Mouse (Mus musculus): Measurements from ENCODE around the gene Cdt1. TPM values are rescaled to one million over a fixed set of nuclear protein-coding genes. Genes with fewer than 3 reads are reported as not detected.

The Cdt1 gene
- polyA plus RNA-seq, 2 experiments, result 34.0 to 79.0 TPM

DNA sequence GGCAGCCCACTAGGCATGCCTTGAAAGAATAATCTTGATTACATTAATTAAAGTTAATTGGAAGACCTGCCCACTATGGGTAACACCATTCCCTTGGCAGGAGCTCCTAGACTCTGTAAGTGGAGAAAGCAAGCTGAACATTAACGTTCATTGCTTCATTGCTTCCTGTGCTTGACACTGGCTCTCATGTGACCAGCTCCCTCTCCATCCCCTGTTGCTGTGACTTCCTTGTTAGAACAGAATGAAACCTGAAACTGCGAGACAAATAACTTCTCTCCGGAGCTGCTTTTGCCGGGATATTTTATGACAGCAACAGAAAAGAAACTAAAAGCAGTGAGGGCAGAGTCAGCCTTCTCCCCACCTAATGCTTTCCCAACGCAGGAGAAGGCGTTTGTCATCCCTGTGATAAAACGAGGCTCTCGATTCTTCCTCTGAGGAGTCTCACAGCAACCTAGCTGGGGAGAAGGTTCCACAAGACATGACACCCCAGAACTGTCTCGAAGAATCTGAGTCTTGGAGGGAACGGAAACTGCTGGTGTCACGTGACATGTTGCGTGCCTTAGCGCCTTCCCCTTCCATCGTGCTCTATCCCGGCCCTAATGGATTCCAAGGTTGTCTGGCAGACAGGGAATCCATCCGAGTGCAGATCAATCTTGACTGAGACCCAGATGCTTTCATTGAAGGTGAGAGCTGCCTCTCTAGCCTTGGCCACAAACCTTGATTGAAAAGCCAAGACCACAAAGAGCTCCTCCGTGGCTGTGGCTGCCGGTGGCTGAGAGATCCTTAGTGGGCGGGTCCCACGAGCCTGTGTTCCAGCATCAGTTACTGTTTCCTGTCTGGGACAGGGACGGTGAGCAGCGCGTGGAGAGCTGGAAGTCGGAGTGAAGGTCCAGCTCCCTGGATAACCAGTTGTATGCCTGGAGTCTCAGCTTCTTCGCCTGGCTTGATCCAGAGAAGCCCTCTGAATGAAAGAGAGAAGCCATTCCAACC is 3.2 kb upstream of the Cdt1 start:
- DNase-seq (ENCODE audit: low spot score), result no peak
- WGBS, result 72% methylated on average over 25 of the region's 25 CpGs
- no peak for TF ChIP-seq POLR2A (IDR thresholded peaks at IDR 0.05; ENCODE audit: borderline replicate concordance, extremely low read depth, insufficient read depth, insufficient read length)
- no peaks in the 10 kb centered on the region for H3K27me3 ChIP-seq (ENCODE audit: control insufficient read depth, insufficient read depth, low read length)
- H3K9ac ChIP-seq (ENCODE audit: low read depth, low read length, severe bottlenecking), result no peak overlapping the region
- no peak overlapping the region for H3K27ac ChIP-seq (replicated peaks; ENCODE audit: low read depth, low read length)
- H3K4me2 ChIP-seq (replicated peaks; ENCODE audit: low read depth, low read length, severe bottlenecking), result no peak overlapping the region
- H3K36me3 ChIP-seq (ENCODE audit: control insufficient read depth, insufficient read depth, low read length), result peaks cover 8% of the 10 kb centered on the region
- ATAC-seq (ENCODE audit: low FRiP score, low read depth), result no peak
- no peak overlapping the region for H3K4me3 ChIP-seq (replicated peaks; ENCODE audit: low read length)
- peaks cover 19% of the 10 kb centered on the region for H3K4me1 ChIP-seq (ENCODE audit: control insufficient read depth, insufficient read depth, low read length)
- H3K9me3 ChIP-seq (ENCODE audit: control insufficient read depth, low read length), result no peaks in the 10 kb centered on the region

DNA sequence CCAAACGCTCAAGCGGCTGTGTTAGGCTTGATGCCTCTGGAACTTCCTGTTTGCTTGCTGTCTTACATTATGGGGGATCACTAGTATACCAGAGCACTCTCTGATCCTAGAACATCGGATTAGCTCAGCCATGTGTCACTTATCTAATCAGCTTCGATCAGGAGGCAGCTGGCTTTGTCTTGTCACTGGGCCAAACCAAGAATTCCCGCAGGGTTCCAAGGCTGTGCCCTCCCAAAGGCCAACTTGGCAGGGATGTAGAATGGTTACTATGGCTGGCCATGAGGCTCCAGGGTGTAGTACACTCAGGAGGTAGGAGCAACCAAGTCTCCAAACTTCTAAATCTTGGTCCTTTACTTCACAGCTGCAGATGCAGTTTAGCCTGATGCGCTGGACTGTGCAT is 1.0 kb upstream of the Cdt1 start:
- no peak for TF ChIP-seq POLR2A (IDR thresholded peaks at IDR 0.05; ENCODE audit: borderline replicate concordance, extremely low read depth, insufficient read depth, insufficient read length)
- ATAC-seq (ENCODE audit: low FRiP score, low read depth), result no peak
- H3K36me3 ChIP-seq (ENCODE audit: control insufficient read depth, insufficient read depth, low read length), result peaks cover 29% of the 10 kb centered on the region

DNA sequence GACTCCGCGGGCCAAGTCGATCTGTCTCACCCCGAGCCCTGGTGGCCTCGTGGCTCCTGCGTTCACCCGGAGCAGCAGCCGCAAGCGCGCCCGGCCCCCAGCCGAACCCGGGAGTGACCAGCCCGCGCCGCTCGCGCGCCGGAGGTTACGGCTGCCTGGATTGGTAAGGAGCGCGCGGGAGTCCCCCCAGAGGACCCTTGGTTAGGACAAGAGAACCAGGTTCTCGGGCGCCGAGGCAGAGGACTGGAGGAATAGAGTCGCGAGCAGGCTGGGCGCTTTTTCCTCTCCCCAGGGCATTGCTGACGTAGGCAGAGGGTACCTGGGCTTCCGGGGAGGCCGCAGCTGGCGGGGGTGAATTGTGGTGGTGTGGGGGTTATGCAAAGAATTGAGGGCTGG is 292 bp downstream of the Cdt1 start:
- H3K27ac ChIP-seq (replicated peaks; ENCODE audit: low read depth, low read length), result peak overlapping the region; percentile 85
- H3K4me1 ChIP-seq (ENCODE audit: control insufficient read depth, insufficient read depth, low read length), result peaks cover 19% of the 10 kb centered on the region
- no peak for DNase-seq (ENCODE audit: low spot score)
- peak overlapping the region; percentile 84 for H3K4me2 ChIP-seq (replicated peaks; ENCODE audit: low read depth, low read length, severe bottlenecking)
- no peaks in the 10 kb centered on the region for H3K27me3 ChIP-seq (ENCODE audit: control insufficient read depth, insufficient read depth, low read length)
- no peak for TF ChIP-seq POLR2A (IDR thresholded peaks at IDR 0.05; ENCODE audit: borderline replicate concordance, extremely low read depth, insufficient read depth, insufficient read length)
- no peaks in the 10 kb centered on the region for H3K9me3 ChIP-seq (ENCODE audit: control insufficient read depth, low read length)
- peak overlapping the region; percentile 93 for H3K4me3 ChIP-seq (replicated peaks; ENCODE audit: low read length)
- ATAC-seq (ENCODE audit: low FRiP score, low read depth), result peak; percentile 13
- 0% methylated on average over 34 of the region's 34 CpGs for WGBS
- H3K9ac ChIP-seq (ENCODE audit: low read depth, low read length, severe bottlenecking), result peak overlapping the region; percentile 94
- H3K36me3 ChIP-seq (ENCODE audit: control insufficient read depth, insufficient read depth, low read length), result peaks cover 42% of the 10 kb centered on the region

More for the DNA sequence above, 1.0 kb upstream of the Cdt1 start:
- H3K27me3 ChIP-seq (ENCODE audit: control insufficient read depth, insufficient read depth, low read length), result no peaks in the 10 kb centered on the region
- 56% methylated on average over 6 of the region's 6 CpGs for WGBS
- peak overlapping the region; percentile 84 for H3K4me2 ChIP-seq (replicated peaks; ENCODE audit: low read depth, low read length, severe bottlenecking)
- H3K9ac ChIP-seq (ENCODE audit: low read depth, low read length, severe bottlenecking), result peak overlapping the region; percentile 94
- DNase-seq (ENCODE audit: low spot score), result no peak
- no peaks in the 10 kb centered on the region for H3K9me3 ChIP-seq (ENCODE audit: control insufficient read depth, low read length)
- H3K4me3 ChIP-seq (replicated peaks; ENCODE audit: low read length), result peak overlapping the region; percentile 93
- peak overlapping the region; percentile 85 for H3K27ac ChIP-seq (replicated peaks; ENCODE audit: low read depth, low read length)
- peaks cover 19% of the 10 kb centered on the region for H3K4me1 ChIP-seq (ENCODE audit: control insufficient read depth, insufficient read depth, low read length)

DNA sequence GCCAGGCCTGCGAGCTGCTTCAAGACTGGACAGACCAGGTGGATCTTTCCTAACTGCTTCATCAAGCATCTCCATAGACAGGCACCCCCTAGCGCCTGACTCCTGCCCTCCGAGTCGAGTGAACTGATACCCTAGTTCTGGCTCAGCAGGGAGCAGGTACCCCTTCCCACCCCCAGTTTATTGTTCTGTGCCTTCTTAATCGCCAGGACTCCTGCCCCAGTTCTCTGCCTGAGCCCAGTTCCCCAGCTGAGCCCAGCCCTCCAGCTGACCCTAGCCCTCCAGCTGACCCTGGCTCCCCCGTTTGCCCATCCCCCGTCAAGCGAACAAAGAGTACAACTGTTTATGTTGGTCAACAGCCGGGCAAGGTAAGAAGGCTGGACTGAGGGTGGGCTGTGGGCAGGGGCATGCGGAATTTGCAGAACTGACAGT is 1.1 kb downstream of the Cdt1 start:
- TF ChIP-seq POLR2A (IDR thresholded peaks at IDR 0.05; ENCODE audit: borderline replicate concordance, extremely low read depth, insufficient read depth, insufficient read length), result no peak
- H3K4me3 ChIP-seq (replicated peaks; ENCODE audit: low read length), result peak overlapping the region; percentile 93
- ATAC-seq (ENCODE audit: low FRiP score, low read depth) (no peak), DNase-seq (ENCODE audit: low spot score) (no peak)
- no peaks in the 10 kb centered on the region for H3K27me3 ChIP-seq (ENCODE audit: control insufficient read depth, insufficient read depth, low read length)
- H3K9ac ChIP-seq (ENCODE audit: low read depth, low read length, severe bottlenecking), result peak overlapping the region; percentile 94
- 0 out of 2 replicates have a peak overlapping the region, but pooled peaks have one; percentile 8 for H3K27ac ChIP-seq (replicated peaks; ENCODE audit: low read depth, low read length)
- no peaks in the 10 kb centered on the region for H3K9me3 ChIP-seq (ENCODE audit: control insufficient read depth, low read length)
- H3K4me1 ChIP-seq (ENCODE audit: control insufficient read depth, insufficient read depth, low read length), result peaks cover 19% of the 10 kb centered on the region
- peak overlapping the region; percentile 84 for H3K4me2 ChIP-seq (replicated peaks; ENCODE audit: low read depth, low read length, severe bottlenecking)
- H3K36me3 ChIP-seq (ENCODE audit: control insufficient read depth, insufficient read depth, low read length), result peaks cover 50% of the 10 kb centered on the region
- WGBS, result 12% methylated on average over 10 of the region's 10 CpGs

- Histone ChIP-seq H3K9me3 (ENCODE audit: control insufficient read depth, low read length) (no peaks in the 10 kb centered on the region), H3K4me1 (ENCODE audit: control insufficient read depth, insufficient read depth, low read length) (peaks cover 19% of the 10 kb centered on the region), H3K4me3 (replicated peaks; ENCODE audit: low read length) (peak overlapping the region; percentile 93), H3K36me3 (ENCODE audit: control insufficient read depth, insufficient read depth, low read length) (peaks cover 54% of the 10 kb centered on the region), H3K27ac (replicated peaks; ENCODE audit: low read depth, low read length) (0 out of 2 replicates have a peak overlapping the region, but pooled peaks have one; percentile 8), H3K4me2 (replicated peaks; ENCODE audit: low read depth, low read length, severe bottlenecking) (peak overlapping the region; percentile 84), H3K9ac (ENCODE audit: low read depth, low read length, severe bottlenecking) (peak overlapping the region; percentile 94), H3K27me3 (ENCODE audit: control insufficient read depth, insufficient read depth, low read length) (no peaks in the 10 kb centered on the region)
- no peak for TF ChIP-seq POLR2A (IDR thresholded peaks at IDR 0.05; ENCODE audit: borderline replicate concordance, extremely low read depth, insufficient read depth, insufficient read length)
- DNase-seq (ENCODE audit: low spot score) (no peak), ATAC-seq (ENCODE audit: low FRiP score, low read depth) (no peak)
- 72% methylated on average over 9 of the region's 9 CpGs for WGBS
Observed at GRCm38 (mm10) chr8:122569329-122569728, 1.5 kb downstream of the Cdt1 start.

All from limb, embryonic 14.5 days (tissue).